Mouse (Mus musculus) lung, postnatal 0 days (tissue): ENCODE measurements at regions not wholly inside any gene's neighbourhood (a gene's known extent, or its start where the extent isn't known, plus 50 kb on each side); places are given as distances from the start of the nearest gene placed in this dataset.

Experiments
- CTCF ChIP-seq: IDR thresholded peaks from 2 replicates; pipeline ENCODE4 v1.5.1; 2016; ENCODE audit warnings: antibody characterized with exemption, mild to moderate bottlenecking
- EP300 ChIP-seq: IDR thresholded peaks from 2 replicates; pipeline ENCODE4 v1.6.1; 2016; ENCODE audit warnings: antibody characterized with exemption, mild to moderate bottlenecking, control low read depth

- no peak for TF ChIP-seq CTCF
- no peak for TF ChIP-seq EP300
Observed at GRCm38 (mm10) chr9:61662055-61663028, 252.0 kb downstream of the Rplp1 start.
